Mouse (Mus musculus): ENCODE data around the gene Tspo2.

The Tspo2 gene

DNA sequence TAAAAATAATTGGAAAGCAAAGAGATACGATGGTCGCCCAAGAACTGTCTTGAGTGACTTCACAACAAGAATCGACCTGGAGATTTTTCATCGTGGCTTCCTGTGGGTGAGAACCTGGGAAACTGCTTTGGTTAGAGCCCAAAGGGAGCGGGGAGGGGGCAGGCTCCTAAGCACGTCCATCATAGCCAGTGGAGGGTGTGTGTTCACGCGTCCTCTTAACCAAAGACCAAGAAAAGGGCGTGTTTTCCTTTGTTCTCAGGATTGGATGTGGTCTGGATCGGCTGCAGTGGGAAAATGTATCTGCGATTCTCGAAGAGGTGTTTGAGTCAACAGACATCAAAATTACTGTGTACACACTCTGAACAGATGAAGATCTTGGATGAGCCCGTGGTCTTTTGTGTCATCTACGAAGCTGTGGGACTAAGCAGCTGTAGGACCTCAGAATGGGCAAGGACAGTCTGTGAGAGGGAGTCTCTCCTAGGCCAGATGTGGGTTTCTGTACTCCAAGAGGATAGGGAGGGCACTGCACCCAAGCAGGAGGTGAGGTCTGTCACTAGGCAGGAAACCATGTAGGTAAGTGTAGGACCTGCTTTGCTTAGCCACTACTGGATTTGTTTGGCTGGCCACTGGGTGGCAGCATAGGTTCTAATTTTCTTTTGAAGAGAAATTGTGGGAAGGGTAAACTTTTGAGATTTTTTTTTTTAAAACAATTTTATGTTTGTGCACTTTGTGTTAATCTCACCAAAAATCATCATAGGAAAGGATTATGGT lies 34.7 kb downstream of the Tspo2 start:
- peak; percentile 33 to 45 for DNase-seq

DNA sequence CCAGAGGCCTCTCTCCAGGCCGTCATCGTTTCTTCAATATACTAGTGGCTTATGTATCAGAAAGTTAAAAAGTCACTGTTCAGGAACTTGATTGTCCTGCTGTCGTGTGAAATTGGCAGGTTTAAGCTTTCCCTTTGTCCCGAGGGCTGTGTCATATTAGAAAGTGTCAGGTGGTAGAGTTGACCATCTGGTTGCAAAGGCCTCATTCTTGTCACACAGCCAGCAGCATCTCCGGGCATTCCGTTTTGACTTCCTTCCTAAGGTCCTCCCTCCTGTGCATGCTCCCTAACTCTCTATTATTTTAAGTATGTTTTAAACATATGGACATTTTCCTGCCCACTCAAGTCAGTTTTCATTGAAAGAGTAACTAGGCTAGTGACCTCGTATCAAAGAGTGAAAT lies 35.3 kb downstream of the Tspo2 start:
- no peak for DNase-seq

DNA sequence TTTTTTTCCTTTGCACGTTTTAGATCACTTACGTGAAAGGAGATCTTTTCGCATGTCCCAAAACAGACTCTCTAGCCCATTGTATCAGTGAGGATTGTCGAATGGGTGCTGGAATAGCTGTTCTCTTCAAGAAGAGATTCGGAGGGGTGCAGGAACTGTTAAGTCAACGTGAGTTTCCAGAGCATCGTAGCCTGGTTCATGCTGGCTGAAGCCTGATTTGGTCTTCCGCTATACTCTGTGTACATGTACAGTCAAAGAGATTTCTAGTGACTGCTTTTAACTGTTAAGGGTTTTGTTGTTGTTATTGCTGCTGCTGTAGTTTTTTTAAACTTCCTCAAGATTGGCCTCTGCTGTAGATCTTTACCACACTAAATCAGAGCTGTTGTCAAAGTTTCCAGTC lies 40.1 kb downstream of the Tspo2 start:
- no peak for DNase-seq

DNA sequence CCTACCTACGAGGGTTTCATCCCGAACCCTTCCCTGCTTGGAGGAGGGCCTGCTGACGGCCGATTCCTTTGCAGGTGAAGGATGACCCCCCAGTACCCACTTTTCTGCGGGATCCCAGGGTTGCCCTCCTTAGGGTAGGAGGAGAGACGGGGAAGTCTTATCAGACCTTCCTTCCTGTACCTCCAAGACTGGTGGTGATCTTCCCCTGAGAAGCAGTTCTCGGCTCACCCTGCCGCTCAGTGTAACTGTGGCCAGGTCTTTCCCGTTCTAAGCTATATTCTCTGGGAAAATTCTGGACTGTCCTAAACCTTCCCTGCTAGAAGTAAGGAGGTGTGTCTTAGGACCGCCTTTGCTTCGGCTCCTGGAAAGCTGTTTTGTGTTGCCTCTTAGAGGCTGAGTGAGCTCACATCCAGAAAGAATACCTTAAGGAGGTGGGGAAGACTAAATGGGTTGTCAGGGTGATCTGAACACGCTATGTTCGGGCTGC lies 41.0 kb downstream of the Tspo2 start:
- no peak for DNase-seq

DNA sequence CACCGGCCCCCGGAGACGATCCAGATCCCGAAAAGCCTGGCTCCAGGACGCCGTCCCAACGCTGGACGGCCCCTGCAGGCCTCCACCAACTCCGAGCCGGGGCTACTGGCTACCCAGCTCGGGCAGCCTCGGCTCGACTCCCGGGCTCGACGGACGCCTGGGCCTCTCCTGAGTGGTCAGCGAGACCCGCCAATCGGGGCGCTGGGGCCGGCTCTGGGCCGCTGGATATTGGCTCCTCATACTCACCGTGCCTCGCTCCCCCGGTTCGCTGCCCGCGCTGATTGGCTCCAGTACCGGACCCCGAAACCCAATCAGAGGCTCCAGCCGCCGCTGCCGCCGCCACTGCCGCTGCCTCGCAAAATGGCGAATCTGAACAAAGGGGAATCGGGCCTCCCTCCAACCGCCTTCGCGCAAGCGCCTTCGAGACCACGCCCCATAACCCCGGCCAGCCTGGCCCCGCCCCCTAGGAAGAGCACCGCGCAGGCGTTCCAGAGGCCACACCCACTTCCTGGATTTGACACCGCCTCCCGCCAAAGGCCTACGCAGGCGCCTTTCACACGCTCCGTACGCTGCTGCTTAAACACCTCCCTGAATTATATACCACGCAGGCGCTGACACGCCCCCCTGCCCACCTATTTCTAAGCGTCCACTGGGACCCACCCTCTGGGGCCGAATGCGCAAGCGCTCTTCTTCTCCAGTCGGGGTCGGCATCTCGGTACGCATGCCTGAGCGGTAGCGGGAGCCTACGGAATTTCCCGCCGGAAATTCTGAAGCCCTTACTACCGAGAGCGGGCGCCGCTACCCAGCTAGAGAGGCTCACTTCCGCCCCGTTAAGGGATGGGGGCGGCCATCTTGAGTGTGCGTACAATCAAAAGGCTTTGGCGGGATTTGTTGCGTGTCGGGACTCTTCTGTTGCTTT lies 41.7 kb downstream of the Tspo2 start, which contains the start of the genes Nfya and Oard1:
Gene Nfya, minus strand, starts transcription at position 527 of the 919 bp plus-strand sequence.
Gene Oard1, plus strand, starts transcription at position 635 of the 919 bp plus-strand sequence.
- peak; percentile 99 for DNase-seq

DNA sequence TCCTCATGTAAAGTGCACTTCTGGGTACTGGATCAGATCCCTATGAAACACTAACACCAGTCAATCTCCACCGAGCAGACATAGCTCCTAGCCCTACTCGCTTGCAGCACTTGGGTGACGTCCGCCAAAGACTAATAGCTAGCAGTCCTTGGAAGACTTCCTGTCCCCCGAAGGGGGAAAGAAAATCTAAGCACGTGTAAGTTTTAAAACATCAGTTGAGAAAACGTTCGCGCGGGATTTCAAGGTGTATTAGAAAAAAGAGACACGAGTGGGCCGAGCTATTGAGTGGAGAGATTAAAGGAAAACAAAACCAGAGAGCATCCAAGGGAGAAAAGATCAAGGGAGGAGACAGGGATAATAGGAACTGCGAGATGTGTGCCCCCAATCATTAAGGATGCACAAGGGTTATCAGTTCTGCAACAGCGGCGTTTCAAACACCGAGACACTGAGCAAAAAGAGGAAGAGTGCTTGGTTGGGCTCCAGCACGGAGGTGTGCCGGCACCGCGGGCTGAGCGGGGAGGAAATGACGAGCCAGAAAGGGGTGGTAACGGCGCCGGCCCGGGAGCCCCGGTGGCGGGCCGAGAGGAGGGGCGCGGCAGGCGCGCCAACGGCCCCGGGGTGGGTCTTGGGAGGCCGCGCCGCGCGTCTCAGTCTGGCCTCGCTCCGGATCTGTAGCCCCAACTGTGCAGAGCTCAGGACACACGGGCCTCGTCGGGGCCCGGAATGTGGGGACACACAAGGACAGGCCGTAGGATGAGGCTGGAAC lies 42.6 kb downstream of the Tspo2 start:
- peak; percentile 82 to 84 for DNase-seq

DNA sequence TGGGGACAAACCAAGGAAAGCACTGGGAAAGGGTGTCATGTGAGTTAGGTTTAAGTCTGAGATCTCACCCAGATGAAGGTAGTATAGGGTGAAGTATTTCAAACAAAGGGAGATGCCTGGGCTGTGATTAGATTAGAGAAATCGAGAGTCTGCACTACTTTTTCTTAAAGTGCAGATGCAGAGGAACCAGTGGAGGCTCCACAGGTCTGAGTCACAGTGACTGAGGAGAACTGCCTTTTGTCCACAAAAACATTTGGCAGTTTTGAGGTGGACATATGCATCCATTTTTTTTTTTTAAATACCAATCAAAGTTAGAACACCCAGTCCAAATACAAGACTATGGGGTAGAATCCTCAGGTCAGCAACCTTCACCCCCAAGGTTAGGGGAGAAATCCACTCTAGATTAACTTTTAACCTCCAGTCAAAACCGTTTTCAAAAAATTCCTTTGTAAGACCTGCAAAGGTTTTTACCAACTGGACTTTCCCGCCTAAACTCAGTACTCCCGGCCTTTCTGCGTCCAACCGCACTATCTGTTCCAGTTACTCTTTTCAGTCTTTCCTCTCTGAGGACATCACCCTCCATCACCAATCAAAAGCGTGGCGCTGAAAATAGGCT lies 43.3 kb downstream of the Tspo2 start:
- no peak for DNase-seq

DNA sequence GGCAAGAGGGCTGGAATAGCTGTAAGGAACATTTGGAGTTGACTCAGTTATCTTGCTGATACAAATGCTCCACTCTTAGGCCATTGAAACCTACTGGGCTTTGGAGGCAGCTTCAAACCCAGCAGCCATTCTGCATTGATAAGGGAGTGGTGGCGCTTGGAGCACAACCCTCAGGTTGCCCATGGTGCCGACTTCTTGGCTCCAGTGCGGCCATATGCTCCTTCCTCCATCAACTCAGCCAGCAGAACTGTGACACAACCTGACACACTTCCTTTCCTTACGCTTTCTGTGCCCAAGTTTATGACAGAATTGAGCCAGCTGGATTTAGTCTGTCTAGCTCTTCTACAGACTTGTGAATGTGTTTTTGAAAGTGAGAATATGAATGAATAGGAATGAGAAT lies 44.2 kb downstream of the Tspo2 start:
- DNase-seq = no peak

DNA sequence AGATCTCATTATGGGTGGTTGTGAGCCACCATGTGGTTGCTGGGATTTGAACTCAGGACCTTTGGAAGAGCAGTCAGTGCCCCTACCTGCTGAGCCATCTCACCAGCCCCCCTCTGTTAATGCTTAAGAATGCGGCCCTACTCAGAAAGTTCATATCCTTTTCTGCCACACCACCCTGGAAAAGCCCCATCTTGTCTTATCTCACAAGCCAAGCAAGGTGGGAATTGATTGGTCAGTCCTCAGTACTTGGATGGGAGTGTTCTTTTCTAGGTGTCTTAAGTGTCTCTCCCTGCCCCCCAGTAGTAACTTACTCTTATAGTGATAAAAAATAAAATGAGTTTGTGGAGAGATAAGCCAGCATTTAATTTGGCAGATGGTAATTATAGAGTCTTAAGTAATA lies 46.6 kb downstream of the Tspo2 start:
- no peak for DNase-seq

DNA sequence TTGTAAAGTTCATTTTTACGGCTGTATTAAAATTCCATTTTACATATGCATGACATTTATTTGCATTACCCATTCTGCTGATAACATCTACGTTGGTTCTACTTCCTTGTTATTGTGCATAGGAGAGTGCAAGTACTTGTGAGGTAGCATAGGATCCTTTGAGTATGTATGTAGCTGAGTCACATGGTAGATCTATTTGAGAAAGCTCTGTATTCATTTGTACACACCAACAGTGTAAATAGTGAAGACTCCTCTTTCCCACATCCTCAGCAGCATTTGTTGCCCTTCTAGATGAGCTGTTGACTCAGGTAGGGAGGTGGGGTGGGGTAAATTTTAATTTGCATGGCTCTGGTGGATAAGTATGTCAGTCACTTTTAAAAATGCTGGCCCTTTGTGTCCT lies 47.5 kb downstream of the Tspo2 start:
- no peak for DNase-seq

DNA sequence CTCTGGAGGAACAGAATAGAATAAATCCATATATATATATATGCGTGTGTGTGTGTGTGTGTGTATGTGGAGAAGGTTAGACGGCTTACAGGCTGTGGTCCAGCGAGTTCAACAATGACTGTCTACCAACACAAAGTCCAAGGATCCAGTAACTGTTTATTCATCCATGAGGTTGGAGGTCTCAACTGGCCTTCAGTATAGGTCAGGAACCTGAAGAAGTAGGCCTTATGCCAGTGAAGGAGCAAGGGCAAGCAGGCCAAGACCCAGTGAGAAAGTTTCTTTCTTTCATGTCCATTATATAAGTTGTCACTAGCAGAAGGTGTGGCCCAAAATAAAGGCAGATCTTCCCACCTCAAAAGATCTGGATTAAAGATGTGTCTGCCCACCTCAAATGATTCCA lies 48.6 kb downstream of the Tspo2 start:
- DNase-seq = no peak

DNA sequence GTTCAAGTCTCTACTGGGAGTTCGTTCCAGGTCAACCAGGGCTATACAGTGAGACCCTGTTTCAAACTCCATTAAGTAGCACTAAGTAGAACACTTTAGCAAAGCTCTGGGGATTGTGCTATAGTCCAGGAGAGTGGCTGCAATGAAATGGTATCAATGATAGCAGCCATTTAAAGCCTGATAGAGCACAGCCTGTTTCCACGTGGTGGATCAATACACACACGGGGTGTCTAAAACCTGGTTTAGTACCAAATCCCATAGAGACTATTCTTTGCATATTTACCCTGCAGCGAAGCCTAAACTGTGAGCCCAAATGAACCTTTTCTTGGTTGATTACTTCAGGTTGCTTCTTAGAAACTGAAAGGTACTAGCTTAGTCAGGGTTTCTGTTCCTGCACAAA lies 49.6 kb downstream of the Tspo2 start:
- no peak for DNase-seq

All from lung, adult 18-20 months (tissue).